Mouse (Mus musculus) adrenal gland, postnatal 25 days (tissue): ENCODE measurements around the gene Snx19. TPM values are rescaled to one million over a fixed set of nuclear protein-coding genes. Genes with fewer than 3 reads are reported as not detected.

ENCODE experiments used
- DNase-seq: peaks from one replicate; pipeline ENCODE4 v3.0.0; 2021; ENCODE audit warnings: mixed read lengths
- long read RNA-seq: library from polyadenylated mRNA; stranded (forward); transcript quantifications from one replicate; pipeline ENCODE4 v2.0.0, GENCODE M21; 2021
- total RNA-seq: library from RNA; stranded (reverse); gene quantifications from 2 replicates; pipeline ENCODE4 v1.2.3, GENCODE M21; 2021

The Snx19 gene
- 29.1 and 36.3 TPM in 2 replicates for total RNA-seq
- long read RNA-seq, full-length matches to known transcripts, result 6 of 18 reads
- long read RNA-seq, partial matches to known transcripts, result 3 of 18 reads
- long read RNA-seq, other reads (novel, unspliced or antisense), result 9 of 18 reads

DNA sequence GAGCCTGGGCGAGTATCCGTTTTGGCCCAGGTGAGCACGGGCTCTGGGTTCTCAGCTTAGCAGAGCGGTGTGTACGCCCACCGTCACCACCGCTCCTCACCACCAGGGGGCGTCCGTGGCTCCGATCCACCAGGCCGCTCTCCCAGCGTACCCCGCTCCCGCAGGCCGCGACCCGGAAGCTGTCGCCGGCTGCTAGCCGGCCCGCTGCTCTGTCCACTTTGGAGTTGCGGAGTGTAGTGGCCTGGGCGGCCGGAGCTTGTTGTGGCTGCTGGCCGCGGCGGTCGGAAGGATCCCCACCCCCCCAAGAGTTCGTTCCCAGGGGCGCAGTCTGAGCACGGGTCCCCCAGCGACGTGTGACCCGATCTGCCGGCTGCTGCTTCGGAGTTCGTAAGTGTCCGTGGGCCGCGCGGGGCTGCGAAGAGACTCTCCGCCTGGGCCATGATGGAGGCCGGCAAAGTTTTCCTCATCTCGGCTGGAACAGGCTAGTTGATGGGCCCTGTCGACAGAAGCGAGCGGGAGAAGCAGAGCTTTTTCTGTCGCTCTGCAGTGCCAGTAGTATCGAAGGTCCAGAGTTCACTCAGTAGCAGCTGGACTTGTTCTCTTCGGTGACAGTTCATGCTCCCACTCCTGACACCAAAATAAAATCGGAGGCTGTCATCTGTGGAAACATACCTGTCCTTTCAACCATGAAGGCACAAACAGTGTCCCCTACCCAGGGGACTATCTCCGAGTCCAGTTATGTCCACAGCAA, at the start of gene Snx19:
Gene Snx19, plus strand, starts transcription at position 227 of the 751 bp plus-strand sequence.
- DNase-seq, result peak; percentile 96

GRCm38 (mm10) chr9:30400771-30401170, 26.1 kb upstream of the Snx19 start:
- DNase-seq, result no peak

GRCm38 (mm10) chr9:30422940-30423339, 4.0 kb upstream of the Snx19 start:
- peak; percentile 44 for DNase-seq

DNA sequence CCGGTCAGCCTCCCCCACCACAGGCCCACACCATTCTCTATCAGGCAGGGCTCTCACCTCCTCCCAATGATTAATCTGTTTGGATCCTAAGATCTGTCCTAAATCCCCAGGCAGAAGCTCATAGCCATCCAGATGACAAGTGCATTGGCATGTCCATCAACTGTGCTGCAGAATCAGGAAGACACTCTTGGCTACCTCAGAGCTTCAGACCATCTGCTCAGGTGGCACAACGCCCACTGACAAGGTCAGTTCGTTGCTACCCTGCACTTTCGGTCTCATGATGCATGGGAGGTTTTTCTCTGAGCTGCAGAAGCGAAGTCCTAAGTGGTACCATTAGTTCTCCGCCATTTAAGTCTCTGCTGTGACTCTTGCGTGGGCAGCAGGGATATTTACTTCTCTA, 1.7 kb upstream of the Snx19 start:
- no peak for DNase-seq

- no peak for DNase-seq
These were observed 1.3 kb downstream of the Snx19 start for GRCm38 (mm10) chr9:30428231-30428630.

DNA sequence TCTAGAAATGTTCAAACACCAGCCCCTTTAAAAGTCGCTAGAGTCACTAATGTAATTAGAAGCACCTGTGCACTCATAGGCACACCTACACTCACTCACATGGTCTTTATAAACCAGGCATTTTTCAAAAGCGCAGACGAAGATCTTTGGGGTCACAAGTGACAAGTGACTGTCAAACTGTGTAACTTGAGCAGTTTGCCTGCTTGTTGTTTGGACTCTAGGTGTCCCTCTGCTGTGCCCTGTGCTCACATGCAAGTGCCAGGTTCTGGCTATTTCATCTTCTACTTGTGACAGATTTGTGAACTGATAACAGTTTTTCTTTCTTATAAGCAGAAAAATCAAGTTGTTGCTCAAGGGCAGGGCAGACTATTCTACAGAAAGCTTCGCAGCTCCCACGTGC, 3.5 kb downstream of the Snx19 start:
- DNase-seq, result no peak

DNA sequence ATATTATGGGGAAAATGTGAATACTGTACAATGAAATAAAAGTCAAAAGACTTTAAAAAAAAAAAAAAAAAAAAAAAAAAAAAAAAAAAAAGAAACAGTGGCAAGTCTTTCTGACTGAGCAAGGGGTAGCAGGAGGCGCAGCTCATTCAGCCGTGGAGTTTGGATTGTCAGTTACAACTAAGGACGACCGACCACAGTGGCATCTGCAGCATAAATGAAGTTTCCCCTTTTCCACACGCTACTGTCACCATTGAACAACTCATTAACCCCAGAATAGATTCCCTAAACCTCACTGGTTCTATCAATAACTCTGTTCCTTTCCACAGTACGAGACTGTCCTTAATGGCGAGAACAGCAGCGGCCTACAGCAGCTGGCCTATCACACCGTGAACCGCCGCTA, 5.0 kb downstream of the Snx19 start:
- DNase-seq, result no peak

DNA sequence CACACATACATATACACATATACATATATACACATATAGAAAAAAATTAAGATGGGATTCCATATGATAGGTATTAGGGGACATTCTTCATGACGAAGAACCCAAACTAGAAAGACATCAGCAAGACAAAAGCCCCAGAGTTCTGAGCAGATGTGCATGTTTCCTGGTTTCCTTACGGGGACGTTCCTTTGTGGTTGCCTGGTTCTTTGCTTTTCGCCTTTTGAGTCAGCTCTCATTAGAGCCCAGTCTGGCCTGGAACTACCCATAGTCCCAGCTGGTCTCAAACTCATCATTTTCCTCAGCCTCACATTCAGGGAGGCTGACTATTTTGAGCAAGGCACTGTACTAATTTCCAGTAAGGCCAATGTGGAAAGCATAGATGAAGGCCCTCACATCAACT, 7.0 kb downstream of the Snx19 start:
- DNase-seq, result no peak

- no peak for DNase-seq
These were observed 9.1 kb downstream of the Snx19 start for GRCm38 (mm10) chr9:30435902-30436585.

GRCm38 (mm10) chr9:30438505-30438904, 11.6 kb downstream of the Snx19 start:
- DNase-seq, result peak; percentile 18

- no peak for DNase-seq
These were observed 14.9 kb downstream of the Snx19 start for GRCm38 (mm10) chr9:30441761-30442160.

- no peak for DNase-seq
These were observed 18.6 kb downstream of the Snx19 start for GRCm38 (mm10) chr9:30445232-30446085.

GRCm38 (mm10) chr9:30446126-30446525, 19.2 kb downstream of the Snx19 start:
- no peak for DNase-seq

DNA sequence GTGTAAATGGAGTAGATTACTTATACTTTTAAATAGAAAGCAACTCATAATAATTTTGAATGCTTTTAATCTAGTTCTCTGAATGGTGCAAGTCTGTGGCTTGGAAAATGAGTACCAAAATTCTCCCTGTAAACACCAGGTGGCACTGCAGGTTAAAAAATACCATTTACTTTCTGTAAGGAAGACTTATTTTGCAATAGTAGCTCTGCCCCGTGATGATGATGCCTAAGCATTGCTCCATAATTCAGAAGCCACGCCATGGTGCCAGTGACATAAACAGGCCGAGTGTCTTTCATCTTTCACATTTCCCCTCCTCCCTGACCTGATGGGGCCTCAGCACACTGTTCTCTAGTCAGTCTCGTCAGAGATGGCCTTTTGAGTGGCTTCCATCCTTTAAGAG, 21.6 kb downstream of the Snx19 start:
- DNase-seq, result no peak

- DNase-seq, result no peak
These were observed 23.0 kb downstream of the Snx19 start for GRCm38 (mm10) chr9:30449862-30450261.

DNA sequence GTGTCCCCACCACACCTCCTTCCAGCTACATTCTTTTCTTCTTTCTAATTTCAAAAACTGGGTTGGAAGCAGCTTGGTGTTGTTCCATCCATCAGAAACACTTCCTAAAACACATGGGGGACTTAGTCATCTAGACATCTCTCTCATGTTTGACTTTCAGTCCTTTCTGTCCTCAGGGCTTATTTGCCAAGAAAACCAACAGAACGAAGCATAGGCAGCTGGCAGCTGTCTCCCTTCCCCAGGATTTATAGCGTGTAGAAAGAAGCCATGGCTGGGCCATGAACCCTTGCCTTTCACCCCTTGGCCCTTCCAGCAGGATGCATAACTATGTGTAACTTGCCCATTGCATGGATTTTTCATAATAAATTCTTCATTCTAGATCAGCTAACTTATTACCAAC, 23.9 kb downstream of the Snx19 start:
- DNase-seq, result no peak

GRCm38 (mm10) chr9:30454527-30454926, 27.6 kb downstream of the Snx19 start:
- no peak for DNase-seq

DNA sequence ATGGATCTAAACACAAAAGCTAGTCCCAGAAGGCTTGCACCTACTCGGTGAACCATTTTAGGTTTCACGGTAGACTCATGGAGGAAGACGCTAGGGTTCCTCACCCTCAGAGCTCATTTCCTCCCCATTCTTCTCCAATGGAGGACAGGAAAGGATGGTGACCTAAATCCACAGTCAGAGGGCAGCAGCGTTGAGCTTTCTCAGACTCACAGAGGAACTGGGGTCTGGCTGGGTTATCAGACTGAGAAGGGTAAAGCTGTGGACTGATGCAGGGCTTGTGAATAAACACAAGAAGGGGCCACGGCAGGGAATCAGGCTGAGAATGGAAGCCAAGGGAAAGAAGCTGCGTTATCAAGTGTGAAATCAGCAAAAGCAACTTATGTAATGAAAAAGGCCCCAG, 29.3 kb downstream of the Snx19 start:
- no peak for DNase-seq

DNA sequence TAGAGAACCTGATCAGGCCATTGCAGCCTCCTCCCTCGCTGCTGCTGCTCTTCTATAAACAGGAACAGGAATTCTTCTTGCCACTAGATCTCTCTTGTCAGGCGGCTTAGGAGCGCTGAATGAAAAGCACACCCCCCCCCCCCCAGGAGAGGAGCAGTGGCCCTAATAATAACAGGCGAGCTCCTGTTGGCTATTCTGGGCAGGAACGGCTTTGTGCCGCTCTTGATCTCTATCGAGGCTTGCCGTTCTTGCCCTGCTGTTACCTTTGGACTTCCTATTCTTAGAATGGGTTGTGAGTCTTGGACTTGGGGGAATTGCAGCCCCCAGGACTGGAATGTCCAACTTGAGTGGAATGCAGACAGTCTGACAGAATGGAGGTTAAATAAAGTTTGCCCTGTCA, 33.6 kb downstream of the Snx19 start:
- DNase-seq, result no peak

DNA sequence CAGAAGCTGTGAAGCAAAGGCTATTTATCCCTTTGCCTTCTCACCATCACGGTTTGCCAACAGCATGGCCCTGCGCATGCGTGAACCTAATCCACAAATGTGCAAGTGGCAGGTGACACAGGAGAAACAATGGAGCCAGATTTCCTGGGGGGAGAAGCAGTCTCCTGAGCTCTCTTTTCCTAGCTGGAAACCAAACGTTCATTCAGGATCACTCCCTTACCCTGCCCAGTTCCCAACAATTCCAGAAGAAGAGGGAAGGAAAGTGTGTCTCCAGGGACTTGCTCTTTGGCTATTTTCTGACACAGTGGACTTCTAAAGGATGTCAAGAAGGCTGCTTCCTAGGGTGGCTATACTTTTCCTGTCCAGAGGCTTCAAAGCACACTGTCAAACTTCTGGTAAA, 37.8 kb downstream of the Snx19 start:
- DNase-seq, result no peak

DNA sequence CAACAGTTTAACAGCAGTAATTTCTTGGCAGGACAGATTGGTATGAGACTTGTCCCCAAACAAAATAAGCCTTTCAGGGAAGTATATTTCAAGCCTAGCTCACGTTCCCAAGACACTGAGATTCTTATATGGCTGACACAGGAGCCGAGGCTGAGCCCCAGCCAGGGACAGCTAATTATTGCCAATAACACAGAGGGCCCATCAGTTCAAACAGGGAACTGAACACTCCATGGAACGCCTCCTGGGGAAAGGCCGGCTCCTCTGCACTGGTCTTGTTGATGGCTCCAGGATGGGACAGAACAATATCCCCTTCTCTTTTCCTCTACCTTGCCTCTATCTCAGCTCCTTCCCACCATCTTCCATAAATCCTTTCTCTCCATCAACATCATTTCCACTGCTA, 53.1 kb downstream of the Snx19 start:
- DNase-seq, result no peak

DNA sequence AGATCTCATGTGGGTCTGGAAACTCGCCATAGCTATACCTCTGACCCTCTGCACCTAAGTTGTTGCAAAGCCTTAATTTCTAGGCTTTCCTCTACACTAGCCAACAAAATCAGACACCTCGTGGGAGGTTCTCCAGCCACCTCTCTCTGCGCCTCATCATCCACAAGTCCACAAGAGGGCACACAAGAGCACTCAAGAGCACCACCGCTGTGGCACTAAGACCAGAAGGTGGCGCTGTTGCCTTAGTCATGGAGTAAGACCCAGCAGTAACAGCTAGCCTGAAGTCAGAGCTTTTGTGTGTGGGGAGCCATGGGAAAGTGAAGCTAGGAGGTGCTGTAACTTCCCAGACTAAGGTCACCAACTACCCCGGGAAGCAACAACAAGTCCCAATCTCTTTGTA, 53.6 kb downstream of the Snx19 start:
- peak; percentile 90 for DNase-seq

- no peak for DNase-seq
These were observed 55.2 kb downstream of the Snx19 start for GRCm38 (mm10) chr9:30482116-30482515.
